Mouse (Mus musculus) heart, postnatal 14 days (tissue): ENCODE measurements around the gene Cabp1. TPM values are rescaled to one million over a fixed set of nuclear protein-coding genes. Genes with fewer than 3 reads are reported as not detected.

Experiments
- DNase-seq, 2 experiments: peaks; one replicate each; pipeline ENCODE4 v3.0.0; 2021 to 2022
- intact Hi-C: fragments of 180-260 bp; cut with DNase I; formaldehyde crosslinking; loops from one replicate; pipeline ENCODE4 v1.15.1; 2025
- long read RNA-seq, 2 experiments: library from polyadenylated mRNA; stranded (forward); transcript quantifications; one replicate each; pipeline ENCODE4 v2.0.0; 2021
- total RNA-seq, 2 experiments: library from RNA; stranded (reverse); gene quantifications; 2 replicates each; pipeline ENCODE4 v1.2.3; 2021

Cabp1 gene
- total RNA-seq, result 1 to 10 TPM; 3.5 to 4.0 TPM
- long read RNA-seq, experiment 1, result 0 reads
- long read RNA-seq, experiment 2, partial matches to known transcripts, result 1 of 2 reads
- long read RNA-seq, experiment 2, other reads (novel, unspliced or antisense), result 0 of 2 reads

DNA sequence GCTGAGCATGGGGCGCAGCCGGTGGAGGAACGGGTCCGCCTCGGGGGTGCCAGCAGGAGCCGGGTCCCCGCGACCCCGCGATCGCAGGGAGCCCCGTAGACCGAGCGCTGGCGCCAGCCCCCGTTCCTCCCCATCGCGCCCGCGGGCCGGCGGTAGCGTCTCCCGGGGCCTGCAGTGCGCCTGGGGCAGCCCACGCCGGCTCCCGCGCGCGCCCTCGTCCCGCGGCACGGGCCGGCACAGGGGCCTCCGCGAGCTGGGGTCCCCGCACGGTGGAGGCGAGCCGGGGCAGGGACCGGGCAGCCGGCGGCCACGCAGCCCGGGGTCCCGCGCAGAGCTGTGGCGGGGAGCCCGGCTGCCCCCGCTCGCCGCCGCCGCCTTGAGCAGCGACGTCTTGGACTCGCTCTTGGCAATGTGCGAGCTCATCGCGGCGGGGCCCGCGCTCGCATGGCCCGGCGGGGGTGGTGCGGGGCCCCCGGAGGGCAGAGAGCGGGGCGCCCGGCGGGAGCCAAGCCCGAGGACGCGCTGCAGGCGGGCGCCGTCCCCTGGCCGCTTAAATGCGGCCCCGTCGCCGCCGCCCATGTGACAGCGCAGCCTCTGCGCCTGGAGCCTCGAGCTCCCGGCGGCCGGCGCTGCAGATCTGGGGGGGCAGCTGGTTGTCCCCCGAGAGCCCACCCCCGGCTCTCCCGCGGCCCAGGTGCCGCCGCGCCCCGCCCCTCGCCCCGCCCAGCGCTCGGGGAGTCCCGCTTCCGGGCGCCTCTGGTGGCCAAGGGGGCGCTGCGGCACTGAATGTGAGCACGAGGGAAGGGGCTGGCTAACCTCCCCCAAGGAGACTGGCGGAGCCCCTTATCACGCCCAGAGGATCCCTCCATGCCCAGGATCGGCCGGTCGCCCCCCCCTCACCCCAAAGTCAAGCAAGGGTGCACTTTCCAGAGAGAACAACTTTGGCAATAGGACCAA is at the start of gene Cabp1:
TSS of gene Cabp1 (minus strand) at position 713 of the 957 bp plus-strand sequence.
- DNase-seq, result peak; percentile 55 to 60
- intact Hi-C loops, result no loop called here

GRCm38 (mm10) chr5:115240191-115240590 is 46.0 kb upstream of the Cabp1 start:
- intact Hi-C loops, result no loop called here
- no peak for DNase-seq

DNA sequence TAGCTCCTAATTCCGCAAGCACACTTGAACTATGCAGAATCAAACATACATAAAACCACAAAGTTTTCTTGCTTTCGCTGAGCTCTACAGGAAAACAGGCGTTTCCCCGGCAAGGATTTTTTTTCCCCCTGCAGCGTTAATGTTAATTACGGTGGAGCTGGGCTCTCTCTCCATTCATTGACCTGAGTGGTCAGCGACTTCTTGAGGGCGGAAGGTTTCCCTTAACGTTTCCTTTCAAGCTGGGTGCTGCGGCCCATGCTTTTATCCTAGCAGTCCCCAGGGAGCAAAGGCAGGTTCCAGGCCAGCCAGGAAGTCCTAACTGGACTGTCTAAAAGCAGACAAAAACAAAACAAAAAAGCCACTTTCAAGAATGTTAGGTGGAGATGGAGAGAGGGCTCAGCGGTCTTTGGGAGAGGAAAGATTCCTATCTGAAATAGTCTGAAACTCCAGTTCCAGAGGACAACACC is 44.6 kb upstream of the Cabp1 start:
- DNase-seq, result peak in 1 of 2 experiments; percentile 31
- intact Hi-C loops, result no loop called here

DNA sequence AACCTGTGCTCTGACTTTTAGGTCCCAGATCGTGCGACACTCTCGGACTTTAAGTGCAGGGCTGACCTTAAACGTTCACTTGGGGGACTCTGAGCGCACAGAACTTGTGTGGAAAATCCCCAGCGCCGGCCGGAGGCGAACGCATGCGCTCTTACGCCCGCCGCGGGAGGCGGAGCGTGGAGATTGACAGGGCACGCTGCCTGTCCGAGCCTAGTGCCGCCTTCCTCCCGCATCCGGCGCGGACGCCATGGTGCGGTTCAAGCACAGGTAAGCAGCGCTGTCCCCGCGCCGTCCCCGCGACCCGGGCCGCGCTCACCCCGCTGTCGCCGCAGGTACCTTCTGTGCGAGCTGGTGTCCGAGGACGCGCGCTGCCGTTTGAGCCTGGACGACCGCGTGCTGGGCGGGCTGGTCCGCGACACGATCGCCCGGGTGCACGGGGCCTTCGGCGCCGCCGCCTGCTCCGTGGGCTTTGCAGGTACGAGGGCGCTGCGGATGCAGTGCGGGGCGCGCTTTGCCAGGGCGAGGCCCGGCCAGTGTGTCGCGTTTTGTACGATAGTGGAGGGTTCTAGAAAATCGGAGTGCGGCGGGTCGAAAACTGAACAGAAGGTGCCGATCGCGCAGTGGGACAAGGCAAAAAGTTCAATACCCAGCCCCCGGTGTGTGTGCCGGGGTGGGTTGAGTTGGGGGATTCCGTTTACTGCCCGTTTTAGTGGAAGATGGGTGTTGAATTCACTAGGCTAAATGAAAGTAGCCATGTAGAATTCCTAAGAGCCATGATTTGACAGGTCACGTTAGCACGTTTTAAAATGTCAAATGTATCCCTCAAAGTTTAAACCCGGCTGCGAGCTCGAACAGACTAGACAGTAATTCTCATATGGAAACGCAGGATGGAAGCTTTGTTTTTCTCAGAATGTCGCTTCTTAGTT is 43.9 kb upstream of the Cabp1 start:
- intact Hi-C loops, result loop anchor here (2.0 kb wide), 2 partner anchors 77 to 113 kb away; no protein-coding TSS in a partner anchor
- peak; percentile 95 for DNase-seq

DNA sequence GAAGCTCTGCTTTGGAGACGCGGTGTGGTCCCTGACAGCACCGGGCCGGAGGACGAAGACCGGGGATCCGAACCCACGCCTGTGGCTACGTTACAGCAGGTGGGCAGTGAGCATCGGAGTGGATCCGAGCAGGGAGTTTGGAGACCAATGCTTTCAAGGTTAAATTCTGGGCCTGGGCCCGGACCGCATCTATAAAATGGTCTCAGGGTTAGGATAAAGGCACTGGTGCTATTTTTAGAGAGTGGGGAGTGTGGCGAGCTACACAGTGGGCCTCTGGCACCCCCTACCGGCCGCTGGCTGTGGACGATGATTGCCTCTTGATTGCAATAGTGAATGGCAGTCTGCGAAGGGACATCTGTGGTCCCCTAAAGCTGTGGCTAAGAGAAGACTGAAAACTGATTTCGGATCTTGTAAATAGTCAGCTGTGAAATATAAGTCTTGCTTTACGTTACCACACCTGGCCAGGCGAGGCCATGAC is 41.6 kb upstream of the Cabp1 start, which contains the start of gene Pop5:
TSS of gene Pop5 (plus strand) at position 51 of the 478 bp plus-strand sequence.
- intact Hi-C loops, result loop anchor here (1.0 to 2.0 kb wide), 4 partner anchors 49 to 257 kb away; no protein-coding TSS in a partner anchor
- peak; percentile 94 to 95 for DNase-seq

GRCm38 (mm10) chr5:115235323-115235771 is 41.2 kb upstream of the Cabp1 start:
- peak; percentile 68 to 82 for DNase-seq
- intact Hi-C loops, result loop anchor here (1.0 kb wide), 1 partner anchor 48 kb away; no protein-coding TSS in a partner anchor

GRCm38 (mm10) chr5:115234519-115234918 is 40.3 kb upstream of the Cabp1 start:
- no peak for DNase-seq
- intact Hi-C loops, result no loop called here

GRCm38 (mm10) chr5:115233031-115233780 is 39.0 kb upstream of the Cabp1 start:
- DNase-seq, result no peak
- intact Hi-C loops, result no loop called here

DNA sequence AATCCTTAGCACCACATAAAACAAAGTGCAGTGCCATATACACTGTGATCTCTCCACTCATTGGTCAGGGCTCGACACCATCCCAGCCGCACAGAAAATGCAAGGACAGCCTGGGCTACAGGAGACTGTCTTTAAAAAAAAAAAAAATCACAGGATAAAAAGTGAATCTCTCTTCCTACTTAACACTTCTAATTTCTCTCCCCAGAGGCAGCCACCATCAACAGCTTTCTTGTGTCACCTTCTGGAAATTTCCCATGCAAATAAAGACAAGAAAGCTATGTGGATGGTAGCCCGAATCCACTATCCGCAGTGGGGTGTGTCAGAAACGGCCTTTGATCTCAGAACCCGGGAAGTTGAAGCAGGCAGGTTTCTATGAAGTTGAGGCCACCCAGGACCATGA is 38.3 kb upstream of the Cabp1 start:
- no peak for DNase-seq
- intact Hi-C loops, result no loop called here

- intact Hi-C loops, result no loop called here
- DNase-seq, result no peak
These were observed 37.5 kb upstream of the Cabp1 start for GRCm38 (mm10) chr5:115231552-115232120.

- peak; percentile 22 to 37 for DNase-seq
- intact Hi-C loops, result no loop called here
These were observed 36.8 kb upstream of the Cabp1 start for GRCm38 (mm10) chr5:115230830-115231551.

DNA sequence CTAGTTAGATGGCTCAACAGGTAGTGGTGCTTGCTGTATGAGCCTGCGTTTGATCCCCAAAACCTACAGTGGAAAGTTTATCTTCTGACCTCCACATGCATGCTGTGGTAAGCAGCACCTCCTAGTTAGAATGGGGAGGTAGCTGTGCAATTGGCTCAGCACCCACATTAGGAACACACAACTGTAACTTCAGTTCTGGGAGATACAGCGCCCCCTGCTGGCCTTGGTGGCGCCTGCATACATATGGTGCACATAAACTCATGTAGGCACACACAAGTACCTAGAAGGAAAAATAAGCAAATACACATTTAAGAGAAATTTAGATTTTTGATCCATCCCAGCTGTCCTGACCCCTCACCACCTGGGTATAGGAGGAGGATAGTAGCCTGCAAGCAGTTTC is 28.3 kb upstream of the Cabp1 start:
- no peak for DNase-seq
- intact Hi-C loops, result no loop called here

GRCm38 (mm10) chr5:115220931-115221640 is 26.9 kb upstream of the Cabp1 start:
- intact Hi-C loops, result no loop called here
- no peak for DNase-seq

DNA sequence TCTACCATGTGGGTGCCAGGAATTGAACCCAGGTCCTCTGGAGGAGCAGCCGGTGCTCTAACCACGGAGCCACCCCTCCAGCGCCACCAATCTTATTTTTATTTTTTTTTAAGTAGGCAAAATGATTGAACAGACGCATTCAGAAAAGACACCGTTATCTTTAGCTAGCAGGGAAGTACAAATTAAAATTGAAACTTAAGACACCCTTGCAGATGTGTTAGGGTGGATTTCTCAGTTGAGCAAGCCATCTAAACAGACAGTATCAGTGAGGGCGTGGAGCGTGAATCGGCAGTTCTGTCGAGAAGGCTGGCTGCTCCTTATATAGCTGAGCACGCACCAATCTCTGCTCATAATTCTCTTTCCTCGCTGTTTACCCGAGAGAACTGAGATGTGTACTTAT is 23.8 kb upstream of the Cabp1 start:
- intact Hi-C loops, result no loop called here

DNA sequence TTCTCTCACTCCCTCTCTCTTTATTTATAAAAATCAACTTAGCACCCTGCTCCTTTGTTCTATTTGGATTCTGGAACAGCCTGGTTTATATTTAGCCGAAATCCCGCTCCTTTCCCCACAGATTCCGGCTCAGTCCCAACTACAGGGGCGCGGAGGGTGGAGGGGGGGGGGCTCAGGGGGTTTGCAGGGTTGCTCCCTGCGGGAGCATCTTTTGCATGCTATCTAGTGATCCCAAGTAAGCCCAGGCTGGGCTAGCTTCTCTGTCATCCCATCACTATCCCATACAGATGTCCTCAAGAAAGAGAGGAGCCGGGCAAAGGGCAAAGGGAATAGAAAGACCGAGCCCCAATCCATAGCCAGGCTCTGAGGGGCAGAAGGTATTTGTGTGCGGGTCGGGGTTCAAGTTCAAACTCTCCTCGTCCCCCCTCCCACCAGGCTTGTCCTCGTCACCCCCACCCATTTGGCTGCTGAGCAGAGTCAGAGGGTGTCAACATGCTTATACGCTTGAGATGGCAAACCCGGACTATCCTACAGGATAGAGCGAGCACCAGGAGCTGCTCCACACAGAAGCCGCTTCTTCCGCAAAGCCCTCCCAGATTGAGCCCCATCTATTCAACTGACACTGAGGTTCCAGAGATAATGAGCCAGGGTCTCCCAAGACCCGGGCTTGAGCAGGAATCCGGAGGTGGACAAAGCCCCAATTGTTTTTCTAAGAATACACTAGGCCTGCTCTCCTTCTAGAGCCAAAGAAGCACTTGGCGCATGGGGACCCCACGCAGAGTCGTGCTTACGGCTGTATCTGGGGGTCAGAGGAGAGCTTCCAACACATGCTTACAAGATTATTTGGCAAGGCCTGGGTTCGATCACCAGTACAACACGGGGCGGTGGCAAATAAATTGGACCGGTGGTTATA is 21.3 kb upstream of the Cabp1 start:
- DNase-seq, result no peak
- intact Hi-C loops, result no loop called here

More for the DNA sequence above, 23.8 kb upstream of the Cabp1 start:
- no peak for DNase-seq

- peak; percentile 26 to 34 for DNase-seq
- intact Hi-C loops, result no loop called here
These were observed 20.7 kb upstream of the Cabp1 start for GRCm38 (mm10) chr5:115214864-115215263.

- no peak for DNase-seq
- intact Hi-C loops, result no loop called here
These were observed 18.7 kb upstream of the Cabp1 start for GRCm38 (mm10) chr5:115212861-115213260.
